Mouse (Mus musculus): Measurements from ENCODE around the gene Bfsp1. TPM values are rescaled to one million over a fixed set of nuclear protein-coding genes. Genes with fewer than 3 reads are reported as not detected.

Gene Bfsp1
- total and polyA plus RNA-seq, 2 experiments from 2014 or later = 0.23 to 1.1 TPM

- no peak for TF ChIP-seq EP300 (IDR thresholded peaks at IDR 0.05; ENCODE audit: low read depth)
- TF ChIP-seq CTCF (IDR thresholded peaks at IDR 0.05; ENCODE audit: low read depth) = no peak
- Histone ChIP-seq H3K9ac (replicated peaks; ENCODE audit: low read depth, low read length) (no peak overlapping the region), H3K27me3 (ENCODE audit: control insufficient read depth, insufficient read depth, low read length) (no peaks in the 10 kb centered on the region), H3K27ac (ENCODE audit: low read depth) (no peak overlapping the region), H3K4me3 (ENCODE audit: low read depth, low read length) (no peak overlapping the region), H3K4me2 (ENCODE audit: low read depth, low read length) (0 out of 2 replicates have a peak overlapping the region, but pooled peaks have one; percentile 3), H3K4me1 (ENCODE audit: control insufficient read depth, insufficient read depth) (no peaks in the 10 kb centered on the region), H3K9me3 (replicated peaks; ENCODE audit: control insufficient read depth, low read length) (no peaks in the 10 kb centered on the region), H3K36me3 (replicated peaks; ENCODE audit: control insufficient read depth, insufficient read depth, low read length) (no peaks in the 10 kb centered on the region)
- DNase-seq (ENCODE audit: low spot score) = no peak
- 55% methylated on average over 9 of the region's 9 CpGs for WGBS
- ATAC-seq (ENCODE audit: insufficient read depth, low read depth) = no peak
These were observed 55.9 kb downstream of the Bfsp1 start for GRCm38 (mm10) chr2:143806924-143807664.

- DNase-seq (ENCODE audit: low spot score) (no peak), ATAC-seq (ENCODE audit: insufficient read depth, low read depth) (no peak)
- 55% methylated on average over 15 of the region's 15 CpGs for WGBS
- Histone ChIP-seq H3K4me2 (ENCODE audit: low read depth, low read length) (0 out of 2 replicates have a peak overlapping the region, but pooled peaks have one; percentile 3), H3K4me1 (ENCODE audit: control insufficient read depth, insufficient read depth) (no peaks in the 10 kb centered on the region), H3K27ac (ENCODE audit: low read depth) (no peak overlapping the region), H3K4me3 (ENCODE audit: low read depth, low read length) (no peak overlapping the region), H3K9ac (replicated peaks; ENCODE audit: low read depth, low read length) (no peak overlapping the region), H3K36me3 (replicated peaks; ENCODE audit: control insufficient read depth, insufficient read depth, low read length) (no peaks in the 10 kb centered on the region), H3K9me3 (replicated peaks; ENCODE audit: control insufficient read depth, low read length) (no peaks in the 10 kb centered on the region), H3K27me3 (ENCODE audit: control insufficient read depth, insufficient read depth, low read length) (no peaks in the 10 kb centered on the region)
- TF ChIP-seq EP300 (IDR thresholded peaks at IDR 0.05; ENCODE audit: low read depth) (no peak), CTCF (IDR thresholded peaks at IDR 0.05; ENCODE audit: low read depth) (no peak)
These were observed 56.6 kb downstream of the Bfsp1 start for GRCm38 (mm10) chr2:143806140-143806923.

- H3K9me3 ChIP-seq (replicated peaks; ENCODE audit: control insufficient read depth, low read length) = no peaks in the 10 kb centered on the region
- no peak overlapping the region for H3K27ac ChIP-seq (ENCODE audit: low read depth)
- no peak overlapping the region for H3K9ac ChIP-seq (replicated peaks; ENCODE audit: low read depth, low read length)
- ATAC-seq (ENCODE audit: insufficient read depth, low read depth) = no peak
- WGBS = 60% methylated on average over 5 of the region's 5 CpGs
- H3K27me3 ChIP-seq (ENCODE audit: control insufficient read depth, insufficient read depth, low read length) = no peaks in the 10 kb centered on the region
- H3K4me2 ChIP-seq (ENCODE audit: low read depth, low read length) = no peak overlapping the region
- H3K4me1 ChIP-seq (ENCODE audit: control insufficient read depth, insufficient read depth) = no peaks in the 10 kb centered on the region
- DNase-seq (ENCODE audit: low spot score) = no peak
- no peaks in the 10 kb centered on the region for H3K36me3 ChIP-seq (replicated peaks; ENCODE audit: control insufficient read depth, insufficient read depth, low read length)
- no peak overlapping the region for H3K4me3 ChIP-seq (ENCODE audit: low read depth, low read length)
- TF ChIP-seq EP300 (IDR thresholded peaks at IDR 0.05; ENCODE audit: low read depth) = no peak
- TF ChIP-seq CTCF (IDR thresholded peaks at IDR 0.05; ENCODE audit: low read depth) = no peak
These were observed 61.9 kb downstream of the Bfsp1 start for GRCm38 (mm10) chr2:143801097-143801496.

GRCm38 (mm10) chr2:143796335-143797013, 66.5 kb downstream of the Bfsp1 start:
- Histone ChIP-seq H3K27me3 (ENCODE audit: control insufficient read depth, insufficient read depth, low read length) (no peaks in the 10 kb centered on the region), H3K4me2 (ENCODE audit: low read depth, low read length) (no peak overlapping the region), H3K9ac (replicated peaks; ENCODE audit: low read depth, low read length) (no peak overlapping the region), H3K4me1 (ENCODE audit: control insufficient read depth, insufficient read depth) (no peaks in the 10 kb centered on the region), H3K9me3 (replicated peaks; ENCODE audit: control insufficient read depth, low read length) (no peaks in the 10 kb centered on the region), H3K27ac (ENCODE audit: low read depth) (no peak overlapping the region), H3K36me3 (replicated peaks; ENCODE audit: control insufficient read depth, insufficient read depth, low read length) (no peaks in the 10 kb centered on the region), H3K4me3 (ENCODE audit: low read depth, low read length) (no peak overlapping the region)
- no peak for TF ChIP-seq EP300 (IDR thresholded peaks at IDR 0.05; ENCODE audit: low read depth)
- TF ChIP-seq CTCF (IDR thresholded peaks at IDR 0.05; ENCODE audit: low read depth) = no peak
- ATAC-seq (ENCODE audit: insufficient read depth, low read depth) (no peak), DNase-seq (ENCODE audit: low spot score) (no peak)
- 68% methylated on average over 4 of the region's 4 CpGs for WGBS

GRCm38 (mm10) chr2:143795858-143796257, 67.1 kb downstream of the Bfsp1 start:
- DNase-seq (ENCODE audit: low spot score) (no peak), ATAC-seq (ENCODE audit: insufficient read depth, low read depth) (no peak)
- no peak overlapping the region for H3K27ac ChIP-seq (ENCODE audit: low read depth)
- 80% methylated on average over 4 of the region's 4 CpGs for WGBS
- no peak overlapping the region for H3K4me3 ChIP-seq (ENCODE audit: low read depth, low read length)
- no peak overlapping the region for H3K4me2 ChIP-seq (ENCODE audit: low read depth, low read length)
- TF ChIP-seq EP300 (IDR thresholded peaks at IDR 0.05; ENCODE audit: low read depth) = no peak
- TF ChIP-seq CTCF (IDR thresholded peaks at IDR 0.05; ENCODE audit: low read depth) = no peak
- no peaks in the 10 kb centered on the region for H3K9me3 ChIP-seq (replicated peaks; ENCODE audit: control insufficient read depth, low read length)
- H3K27me3 ChIP-seq (ENCODE audit: control insufficient read depth, insufficient read depth, low read length) = no peaks in the 10 kb centered on the region
- H3K9ac ChIP-seq (replicated peaks; ENCODE audit: low read depth, low read length) = no peak overlapping the region
- H3K4me1 ChIP-seq (ENCODE audit: control insufficient read depth, insufficient read depth) = no peaks in the 10 kb centered on the region
- H3K36me3 ChIP-seq (replicated peaks; ENCODE audit: control insufficient read depth, insufficient read depth, low read length) = no peaks in the 10 kb centered on the region

Measured in heart, postnatal 0 days (tissue).